Mouse (Mus musculus): Measurements from ENCODE around the gene Tm6sf1.

DNA sequence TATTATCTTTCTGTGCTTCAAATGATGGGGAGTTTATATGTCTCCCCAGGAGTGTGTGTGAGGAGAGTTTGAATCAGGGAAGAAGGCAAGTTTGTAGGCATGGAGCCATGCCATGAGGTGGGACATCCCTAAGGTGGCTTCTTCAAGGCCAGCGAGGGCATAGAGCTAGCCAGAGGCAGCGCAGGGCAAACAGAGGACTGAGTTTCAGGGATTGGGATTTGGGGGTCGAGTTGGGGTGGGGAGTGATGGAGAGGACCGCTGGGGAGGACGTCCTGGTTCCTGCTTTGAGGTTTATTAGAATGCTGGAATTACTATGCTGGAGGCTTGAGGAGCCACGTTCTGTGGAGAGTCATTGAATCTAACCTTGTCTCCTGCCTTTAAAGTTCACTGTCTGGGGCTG lies 7.1 kb downstream of the Tm6sf1 start:
- TF ChIP-seq POLR2A (IDR thresholded peaks at IDR 0.05; ENCODE audit: borderline replicate concordance, insufficient read depth, low read length) (no peak), CTCF (IDR thresholded peaks at IDR 0.05; ENCODE audit: borderline replicate concordance, insufficient read depth, low read depth, low read length) (no peak)
